Mouse (Mus musculus) liver, embryonic 14.5 days (tissue): ENCODE measurements around the gene Nedd4. TPM values are rescaled to one million over a fixed set of nuclear protein-coding genes. Genes with fewer than 3 reads are reported as not detected.
"Not testable (repeated sequence)": the region's sequence is repeated elsewhere in the genome, so short reads cannot be mapped to it uniquely, and the experiment has no call there.

Source experiments
- ATAC-seq: fragments of 200-750 bp; cut with Nextera tagmentation; 2 replicates; pipeline ENCODE4 v1.8.0; 2017; ENCODE audit warnings: moderate number of reproducible peaks, mild to moderate bottlenecking, moderate library complexity; ENCODE audit not compliant: insufficient read depth
- DNase-seq, 3 experiments: peaks; one replicate each; pipeline ENCODE4 v3.0.0-alpha.2; 2012 to 2013; ENCODE audit warnings: low read depth in 3 of 3, low spot score in 3 of 3
- H3K27ac ChIP-seq: fragments of 300-500 bp; sonication (generic); 2 replicates; pipeline ENCODE4 v1.5.1; 2014; ENCODE audit warnings: moderate library complexity, mild to moderate bottlenecking, control low read depth, inconsistent platforms
- H3K27me3 ChIP-seq: fragments of 300-500 bp; sonication (generic); 2 replicates; pipeline ENCODE4 v1.6.1; 2014; ENCODE audit warnings: mild to moderate bottlenecking, low read length, moderate library complexity; ENCODE audit not compliant: control insufficient read depth, insufficient read depth
- H3K36me3 ChIP-seq: fragments of 300-500 bp; sonication (generic); replicated peaks from 2 replicates; pipeline ENCODE4 v1.6.1; 2014; ENCODE audit warnings: low read depth; ENCODE audit not compliant: control insufficient read depth, insufficient read depth
- H3K4me1 ChIP-seq, 2 experiments: fragments of 200-500 bp in 1 of 2; fragments of 300-500 bp in 1 of 2; sonication (generic) in 1 of 2; replicated peaks; 2 replicates each; pipeline ENCODE4 v1.6.1; 2012 to 2014; ENCODE audit warnings: antibody characterized with exemption in 1 of 2, inconsistent platforms in 1 of 2, low read length in 1 of 2; ENCODE audit not compliant: control insufficient read depth in 2 of 2, insufficient read depth in 2 of 2
- H3K4me2 ChIP-seq: fragments of 300-500 bp; sonication (generic); 2 replicates; pipeline ENCODE4 v1.6.1; 2014; ENCODE audit warnings: low read depth, mild to moderate bottlenecking, control low read depth, moderate library complexity
- H3K4me3 ChIP-seq, 2 experiments: fragments of 200-500 bp in 1 of 2; fragments of 300-500 bp in 1 of 2; sonication (generic) in 1 of 2; 2 replicates each; pipeline ENCODE4 v1.5.1; 2012 to 2014; ENCODE audit warnings: low read depth in 2 of 2, low read length in 2 of 2, mild to moderate bottlenecking in 2 of 2, control low read depth in 1 of 2, inconsistent platforms in 1 of 2, moderate library complexity in 1 of 2; ENCODE audit not compliant: insufficient read depth in 1 of 2
- H3K9ac ChIP-seq: fragments of 300-500 bp; sonication (generic); replicated peaks from 2 replicates; pipeline ENCODE4 v1.6.1; 2014; ENCODE audit warnings: mild to moderate bottlenecking, control low read depth, moderate library complexity
- H3K9me3 ChIP-seq: fragments of 300-500 bp; sonication (generic); 2 replicates; pipeline ENCODE4 v1.6.1; 2016; ENCODE audit warnings: low read length, mixed read lengths; ENCODE audit not compliant: control insufficient read depth
- CTCF ChIP-seq: IDR thresholded peaks from 2 replicates; pipeline ENCODE4 v1.5.1; 2016; ENCODE audit warnings: antibody characterized with exemption, low read depth, control low read depth
- EP300 ChIP-seq: IDR thresholded peaks from 2 replicates; pipeline ENCODE4 v1.6.1; 2016; ENCODE audit warnings: antibody characterized with exemption, low read depth
- WGBS: fragments of 180-500 bp; shearing (Covaris S2); extraction: QIAGEN DNeasy Blood & Tissue Kit; methylation state at CpG from one replicate; pipeline ENCODE4 v1.1.7; 2014; ENCODE audit not compliant: insufficient replicate concordance; 5-methylcytosine and 5-hydroxymethylcytosine counted together
- polyA plus RNA-seq, 2 experiments: library from polyadenylated mRNA; depleted of rRNA in 1 of 2; stranded (reverse) in 1 of 2; unstranded in 1 of 2; fragments of >200 nt; fragmentation: Nextera tagmentation in 1 of 2; extraction: Ambion mirVana in 1 of 2; gene quantifications; 2 replicates each; pipeline versions ENCODE4 v1.2.1 to v1.2.3; 2012 to 2014

The Nedd4 gene
- polyA plus RNA-seq, 2 experiments, result 86.9 to 87.8 TPM

GRCm38 (mm10) chr9:72638951-72639842, 22.9 kb upstream of the Nedd4 start:
- peak overlapping the region; percentile 73 for H3K4me2 ChIP-seq
- peaks cover 10 to 14% of the 10 kb centered on the region in 2 experiments for H3K4me1 ChIP-seq
- H3K9ac ChIP-seq, result peak overlapping the region; percentile 61
- no peak for DNase-seq
- WGBS, result 60% methylated on average over 9 of the region's 9 CpGs
- no peaks in the 10 kb centered on the region for H3K9me3 ChIP-seq
- ATAC-seq, result peak; percentile 65
- peak overlapping the region; percentile 44 to 50 for H3K4me3 ChIP-seq
- H3K27me3 ChIP-seq, result no peaks in the 10 kb centered on the region
- H3K27ac ChIP-seq, result peak overlapping the region; percentile 73
- H3K36me3 ChIP-seq, result no peaks in the 10 kb centered on the region
- TF ChIP-seq CTCF (no peak), EP300 (no peak)

- ATAC-seq (peak; percentile 96), DNase-seq (peak; percentile 74 to 81 (median 77))
- no peak for TF ChIP-seq EP300
- TF ChIP-seq CTCF, result no peak
- Histone ChIP-seq H3K4me2 (peak overlapping the region; percentile 73), H3K27me3 (no peaks in the 10 kb centered on the region), H3K4me3 (peak overlapping the region; percentile 44 to 50), H3K4me1 (peaks cover 10 to 14% of the 10 kb centered on the region in 2 experiments), H3K36me3 (no peaks in the 10 kb centered on the region), H3K27ac (peak overlapping the region; percentile 73), H3K9me3 (no peaks in the 10 kb centered on the region), H3K9ac (peak overlapping the region; percentile 61)
- WGBS, result 4% methylated on average over 27 of the region's 27 CpGs
These were observed 22.1 kb upstream of the Nedd4 start for GRCm38 (mm10) chr9:72639843-72640621.

GRCm38 (mm10) chr9:72640642-72641041, 21.5 kb upstream of the Nedd4 start:
- H3K4me2 ChIP-seq, result peak overlapping the region; percentile 73
- peaks cover 10 to 14% of the 10 kb centered on the region in 2 experiments for H3K4me1 ChIP-seq
- H3K4me3 ChIP-seq, result peak overlapping the region in 1 of 2 experiments; percentile 44; a peak in 1 of 4 replicates
- H3K36me3 ChIP-seq, result no peaks in the 10 kb centered on the region
- DNase-seq (no peak), ATAC-seq (no peak)
- TF ChIP-seq CTCF (no peak), EP300 (no peak)
- no peaks in the 10 kb centered on the region for H3K9me3 ChIP-seq
- no peaks in the 10 kb centered on the region for H3K27me3 ChIP-seq
- peak overlapping the region; percentile 61 for H3K9ac ChIP-seq
- WGBS, result 49% methylated on average over 7 of the region's 7 CpGs
- peak overlapping the region; percentile 73 for H3K27ac ChIP-seq

- Histone ChIP-seq H3K4me2 (no peak overlapping the region), H3K9ac (no peak overlapping the region)
These were observed 21.0 kb upstream of the Nedd4 start for GRCm38 (mm10) chr9:72641093-72641680.

GRCm38 (mm10) chr9:72642756-72643447, 19.2 kb upstream of the Nedd4 start:
- 73% methylated on average over 4 of the region's 4 CpGs for WGBS
- ATAC-seq, H3K36me3 ChIP-seq, H3K27me3 ChIP-seq, H3K9me3 ChIP-seq, DNase-seq, H3K4me2 ChIP-seq, H3K4me3 ChIP-seq, H3K27ac ChIP-seq, H3K9ac ChIP-seq: not testable (repeated sequence)
- peaks cover 10 to 14% of the 10 kb centered on the region in 2 experiments for H3K4me1 ChIP-seq

More at GRCm38 (mm10) chr9:72641093-72641680, 21.0 kb upstream of the Nedd4 start:
- DNase-seq, result no peak
- Histone ChIP-seq H3K36me3 (no peaks in the 10 kb centered on the region), H3K9me3 (no peaks in the 10 kb centered on the region), H3K27ac (peak overlapping the region; percentile 73), H3K4me1 (peaks cover 10 to 14% of the 10 kb centered on the region in 2 experiments), H3K4me3 (no peak overlapping the region), H3K27me3 (no peaks in the 10 kb centered on the region)
- no peak for ATAC-seq
- no peak for TF ChIP-seq CTCF
- no peak for TF ChIP-seq EP300
- WGBS, result 76% methylated on average over 6 of the region's 6 CpGs
